Mouse (Mus musculus): ENCODE measurements around the gene Ralgps1. TPM values are rescaled to one million over a fixed set of nuclear protein-coding genes. Genes with fewer than 3 reads are reported as not detected.

Gene Ralgps1
- polyA plus RNA-seq, 1 experiment = 3.7 TPM

DNA sequence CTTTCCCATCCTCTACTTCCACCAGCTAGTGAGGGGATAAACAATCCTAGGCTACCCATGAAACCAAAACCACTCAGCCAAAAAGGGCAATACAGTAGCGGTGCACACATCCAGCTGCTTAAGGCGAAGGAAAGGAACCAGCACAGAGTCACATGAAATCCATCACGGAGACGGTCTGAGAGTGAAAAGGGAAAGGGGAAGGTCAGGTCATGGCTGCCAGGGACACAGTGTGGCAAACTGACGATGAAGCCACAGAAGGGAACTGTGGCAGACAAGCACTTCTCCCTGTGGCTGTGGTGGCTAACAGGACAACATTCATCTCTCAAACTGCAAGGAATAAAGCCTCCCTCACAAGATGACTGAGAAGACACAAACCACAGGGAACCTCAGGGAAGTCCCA lies 76.2 kb downstream of the Ralgps1 start:
- 89% methylated on average over 5 of the region's 5 CpGs for WGBS
- DNase-seq (ENCODE audit: low read depth, low spot score) = no peak

DNA sequence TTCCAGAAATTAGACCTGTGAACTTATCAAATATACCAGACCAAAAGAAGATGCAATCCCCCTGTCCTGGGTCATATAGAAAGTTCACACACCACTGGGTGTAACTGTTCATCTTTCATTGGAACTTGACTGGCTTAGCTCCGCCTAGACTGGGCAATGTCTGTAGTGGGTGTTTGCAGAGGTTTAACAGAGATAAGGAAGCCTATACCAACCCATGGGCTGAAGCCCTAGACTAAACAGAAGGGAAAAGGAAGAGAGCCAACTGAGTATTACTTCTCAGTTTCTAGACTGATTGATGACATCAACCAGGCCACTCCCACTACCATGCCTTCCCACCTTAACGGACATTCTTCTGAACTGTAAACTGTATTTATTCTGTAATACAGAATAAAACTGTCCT lies 79.2 kb downstream of the Ralgps1 start:
- no peak for DNase-seq (ENCODE audit: low read depth, low spot score)
- WGBS = 40% methylated on average over 2 of the region's 2 CpGs

DNA sequence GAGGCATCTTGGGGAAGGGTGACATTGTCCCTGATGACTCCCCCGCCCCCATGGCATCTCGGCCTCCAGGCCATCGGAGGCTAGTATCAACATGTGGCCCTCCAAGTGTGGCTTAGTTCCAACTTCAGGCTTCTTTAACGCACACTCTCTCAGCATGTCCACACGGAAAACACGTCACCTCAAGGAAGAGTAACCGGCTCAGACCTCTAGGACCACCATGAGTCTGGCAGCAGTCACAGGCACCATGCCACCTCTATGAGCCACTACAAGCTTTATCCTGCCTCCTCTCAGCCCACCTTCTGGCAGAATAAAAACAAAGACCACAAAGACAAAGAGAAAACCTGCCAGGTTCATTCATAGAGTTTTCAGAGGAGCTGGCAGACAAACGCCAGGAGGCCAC lies 80.8 kb downstream of the Ralgps1 start:
- no peak for DNase-seq (ENCODE audit: low read depth, low spot score)
- 91% methylated on average over 8 of the region's 8 CpGs for WGBS

DNA sequence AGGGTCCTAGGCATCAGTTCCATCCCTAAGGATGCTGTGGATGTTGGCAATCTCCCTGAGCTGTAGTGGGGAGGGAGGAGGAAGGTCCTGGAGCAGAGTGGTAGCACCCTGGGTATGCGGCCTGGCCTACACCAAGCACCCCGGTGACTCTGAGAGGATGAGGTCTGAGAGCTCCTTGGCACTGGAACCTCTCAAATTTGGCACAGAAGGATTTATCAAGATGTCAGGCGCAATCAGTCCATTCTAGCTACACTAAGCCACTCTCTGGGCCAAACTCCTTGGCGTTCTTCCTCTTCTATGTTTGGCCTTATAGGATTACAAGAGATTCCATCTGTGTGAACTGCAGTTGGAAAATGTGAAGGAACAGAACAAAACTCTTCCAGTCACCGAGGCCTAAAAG lies 82.4 kb downstream of the Ralgps1 start:
- WGBS = 84% methylated on average over 5 of the region's 5 CpGs
- DNase-seq (ENCODE audit: low read depth, low spot score) = no peak

DNA sequence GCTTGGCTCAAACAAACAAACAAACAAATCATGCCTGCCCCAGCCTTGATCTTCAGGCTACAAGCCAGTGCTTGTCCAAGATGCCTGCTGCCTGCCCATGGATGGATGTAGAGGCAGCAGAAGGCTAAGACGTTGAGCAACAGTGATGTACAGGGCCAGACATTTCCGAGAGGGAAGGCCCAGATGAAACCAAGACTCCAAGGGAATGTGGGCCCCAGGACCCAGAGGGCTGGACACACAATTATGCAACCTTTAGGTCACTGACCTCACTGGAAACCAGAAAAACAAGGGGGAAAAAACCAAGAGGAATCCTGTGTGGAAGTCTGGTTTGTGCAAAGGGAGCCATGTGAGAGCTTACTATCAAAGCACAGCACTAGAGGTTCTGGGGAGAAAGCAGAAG lies 87.6 kb downstream of the Ralgps1 start:
- no peak for DNase-seq (ENCODE audit: low read depth, low spot score)
- WGBS = 72% methylated on average over 2 of the region's 2 CpGs

DNA sequence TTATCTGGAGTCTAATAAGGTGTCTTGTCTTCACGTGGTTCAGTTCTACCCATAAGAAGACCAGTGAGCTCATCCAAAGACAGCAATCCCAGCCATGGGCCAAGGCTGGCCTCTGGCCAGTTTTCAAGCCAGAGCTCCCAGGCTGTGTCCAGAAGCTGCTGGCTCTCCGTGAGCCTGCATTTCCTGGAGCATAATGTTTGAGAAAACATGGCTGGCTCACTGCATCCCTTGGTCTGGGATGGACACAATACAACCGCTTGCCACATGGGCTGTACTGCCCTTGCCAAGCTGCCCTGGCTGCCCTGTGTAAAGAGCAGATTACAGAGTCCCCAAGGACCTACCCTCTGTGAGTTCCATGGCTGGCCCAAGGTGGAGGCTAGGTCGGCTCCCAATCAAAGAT lies 88.4 kb downstream of the Ralgps1 start:
- WGBS = 46% methylated on average over 4 of the region's 4 CpGs
- DNase-seq (ENCODE audit: low read depth, low spot score) = no peak

DNA sequence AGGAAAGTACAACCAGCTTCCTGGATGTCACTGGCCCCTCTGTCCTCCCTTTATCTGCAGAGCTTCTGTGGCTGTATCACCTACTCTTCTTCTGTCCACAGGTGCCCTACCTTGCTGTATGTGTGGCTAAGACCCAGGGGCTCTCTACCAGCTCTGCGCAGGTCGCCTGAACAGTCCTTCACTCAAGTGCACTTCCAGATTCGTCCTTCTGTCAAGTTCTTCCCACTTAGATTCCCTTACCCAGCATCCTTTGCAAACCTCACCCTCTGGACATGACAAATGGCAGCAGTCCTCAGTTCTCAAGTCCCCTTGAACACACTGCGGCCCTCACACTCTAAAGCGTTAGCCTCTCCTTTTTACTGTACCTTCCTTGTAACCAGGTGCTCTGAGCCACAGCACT lies 89.5 kb downstream of the Ralgps1 start:
- DNase-seq (ENCODE audit: low read depth, low spot score) = no peak
- 91% methylated on average over 5 of the region's 5 CpGs for whole genome bisulfite sequencing

- no peak for DNase-seq (ENCODE audit: low read depth, low spot score)
- WGBS = 84% methylated on average over 2 of the region's 2 CpGs
These were observed 90.8 kb downstream of the Ralgps1 start for GRCm38 (mm10) chr2:33280525-33280924.

DNA sequence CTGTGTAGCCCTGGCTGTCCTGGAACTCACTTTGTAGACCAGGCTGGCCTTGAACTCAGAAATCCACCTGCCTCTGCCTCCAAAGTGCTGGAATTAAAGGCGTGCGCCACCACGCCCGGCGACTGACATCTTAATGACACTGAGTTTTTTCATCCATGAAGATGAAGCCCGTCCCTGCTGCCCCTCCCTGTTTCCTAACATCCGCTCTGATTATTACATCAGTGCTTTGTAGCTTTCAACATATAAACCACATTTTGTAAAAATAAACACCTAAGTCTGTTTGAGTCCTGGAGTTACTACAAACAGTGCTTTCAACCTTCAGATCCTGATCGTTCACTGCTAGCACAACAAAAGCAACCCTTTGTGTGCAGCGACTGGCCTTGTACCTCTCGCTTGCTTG lies 91.5 kb downstream of the Ralgps1 start:
- 84% methylated on average over 10 of the region's 10 CpGs for WGBS
- no peak for DNase-seq (ENCODE audit: low read depth, low spot score)

DNA sequence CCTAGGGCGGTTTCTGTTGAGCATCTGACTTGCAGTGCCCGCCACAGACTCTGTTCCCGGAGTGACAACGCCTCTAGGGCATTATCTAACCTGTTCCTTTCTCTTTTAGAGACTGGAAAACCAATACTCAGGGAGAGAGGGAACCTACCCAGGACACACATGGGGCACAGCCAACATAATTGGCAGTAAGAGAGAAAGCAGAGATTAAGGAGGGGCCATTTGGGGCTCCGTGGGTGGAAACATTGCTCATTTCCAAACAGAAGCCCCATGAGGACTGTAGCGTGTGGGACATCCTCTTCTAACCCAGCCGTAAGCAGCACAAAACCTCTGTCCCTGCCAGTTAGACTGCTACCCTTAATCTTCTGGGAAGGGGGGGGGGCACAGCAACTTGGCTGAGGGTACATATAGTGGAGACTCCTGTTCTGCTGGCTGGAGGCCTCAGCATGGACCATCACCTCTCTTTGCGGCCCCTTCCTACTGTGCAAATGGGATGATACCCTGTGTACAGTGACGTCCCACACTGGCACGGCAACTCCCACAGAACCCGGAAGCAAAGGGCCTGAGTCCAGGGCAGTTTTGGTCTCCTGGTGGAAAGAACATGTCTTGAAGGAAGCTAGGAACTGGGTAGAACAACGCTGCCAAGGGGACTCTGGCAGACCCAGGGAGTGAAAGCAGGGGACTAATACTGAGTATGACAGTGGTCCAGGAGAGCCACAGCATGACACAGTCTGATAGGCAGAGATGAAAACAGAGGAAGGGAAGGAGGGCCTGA lies 96.4 kb downstream of the Ralgps1 start:
- WGBS = 87% methylated on average over 12 of the region's 12 CpGs
- no peak for DNase-seq (ENCODE audit: low read depth, low spot score)

- DNase-seq (ENCODE audit: low read depth, low spot score) = no peak
- 77% methylated on average over 4 of the region's 4 CpGs for WGBS
These were observed 98.4 kb downstream of the Ralgps1 start for GRCm38 (mm10) chr2:33272665-33273439.

GRCm38 (mm10) chr2:33271511-33271910 lies 99.8 kb downstream of the Ralgps1 start:
- no peak for DNase-seq (ENCODE audit: low read depth, low spot score)
- 90% methylated on average over 1 of the region's 1 CpGs for WGBS

DNA sequence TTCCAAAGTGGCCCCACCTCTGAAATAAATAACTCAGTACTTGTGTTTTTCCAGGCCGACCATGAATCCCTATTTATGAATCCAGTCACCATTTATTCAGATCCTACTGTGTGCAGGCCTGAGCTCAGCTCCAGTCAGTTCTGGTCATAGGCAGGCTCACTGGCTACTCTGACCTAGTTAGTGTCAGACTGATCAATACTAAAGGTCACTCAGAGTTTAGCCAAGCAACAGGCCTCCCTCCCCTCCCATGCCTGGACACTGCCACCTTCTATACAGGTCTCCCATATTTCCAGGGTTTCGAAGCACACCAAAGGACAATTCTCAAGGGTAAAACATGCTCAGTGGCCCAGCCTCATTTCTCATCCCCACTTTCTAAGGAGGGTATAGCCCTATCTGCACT lies 100.7 kb downstream of the Ralgps1 start:
- no peak for DNase-seq (ENCODE audit: low read depth, low spot score)
- WGBS = 84% methylated on average over 2 of the region's 2 CpGs

- no peak for DNase-seq (ENCODE audit: low read depth, low spot score)
- 90% methylated on average over 2 of the region's 2 CpGs for WGBS
These were observed 102.2 kb downstream of the Ralgps1 start for GRCm38 (mm10) chr2:33269132-33269493.

GRCm38 (mm10) chr2:33268384-33269131 lies 102.7 kb downstream of the Ralgps1 start:
- 78% methylated on average over 6 of the region's 6 CpGs for WGBS
- DNase-seq (ENCODE audit: low read depth, low spot score) = no peak

DNA sequence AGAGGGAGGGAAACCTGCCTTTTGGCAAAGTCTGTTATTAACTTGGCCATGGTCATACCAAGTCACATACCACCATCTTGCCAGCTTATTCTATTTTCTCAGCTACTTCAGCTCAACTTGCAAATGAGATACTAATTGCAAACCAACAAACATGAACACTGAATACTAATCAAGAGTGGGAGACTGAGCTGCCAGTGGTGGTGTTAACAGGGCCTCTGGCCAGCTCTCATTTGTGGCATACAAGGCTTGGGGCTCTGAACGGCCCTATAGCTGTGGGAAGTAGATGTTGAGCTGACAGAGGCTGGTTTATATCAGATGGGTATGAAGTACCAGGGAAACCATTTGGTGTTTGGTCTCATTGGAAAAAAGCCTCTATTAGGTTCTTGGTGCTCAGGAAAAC lies 104.2 kb downstream of the Ralgps1 start:
- 84% methylated on average over 1 of the region's 1 CpGs for WGBS

DNA sequence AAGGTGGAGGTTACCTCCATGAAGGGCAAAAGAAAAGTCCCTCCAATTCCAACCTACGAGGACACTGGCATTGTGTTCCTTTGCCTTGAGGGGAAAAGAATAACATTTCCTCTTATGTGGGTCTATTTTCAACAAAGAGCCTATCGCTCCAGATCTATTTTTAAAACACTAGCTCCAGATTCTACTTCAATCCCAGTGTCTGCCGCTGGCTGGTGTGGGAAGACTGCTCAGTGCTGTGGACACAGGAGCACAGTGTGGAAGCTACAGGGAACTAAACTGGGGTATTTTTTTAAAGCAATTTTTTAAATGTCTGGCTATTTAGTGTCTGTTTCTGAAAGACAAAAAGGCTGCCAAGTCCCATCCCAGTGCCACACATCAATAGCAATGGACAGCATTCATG lies 105.5 kb downstream of the Ralgps1 start:
- 73% methylated on average over 3 of the region's 3 CpGs for WGBS
- no peak for DNase-seq (ENCODE audit: low read depth, low spot score)

More for the DNA sequence above, 104.2 kb downstream of the Ralgps1 start:
- no peak for DNase-seq (ENCODE audit: low read depth, low spot score)

DNA sequence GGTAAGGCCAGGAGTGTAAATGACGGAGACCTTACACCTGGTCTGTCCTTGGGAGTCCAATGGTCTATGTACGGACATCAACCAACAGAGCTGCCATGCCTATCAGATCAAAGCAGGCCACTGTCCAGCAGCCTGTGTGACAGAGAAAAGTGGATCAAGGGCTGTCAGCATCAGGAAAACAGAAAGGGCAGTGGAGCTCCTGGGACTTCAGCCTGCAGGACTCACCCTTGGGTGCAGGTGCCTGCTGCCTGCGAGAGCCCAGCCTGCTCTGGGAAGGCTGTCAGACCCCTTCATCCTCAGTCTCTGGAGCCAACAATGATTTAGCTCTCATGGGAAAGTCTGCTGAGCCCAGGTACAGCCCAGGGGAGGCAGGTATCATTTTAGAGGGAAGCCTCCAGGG lies 109.8 kb downstream of the Ralgps1 start:
- no peak for DNase-seq (ENCODE audit: low read depth, low spot score)
- WGBS = 95% methylated on average over 3 of the region's 3 CpGs

DNA sequence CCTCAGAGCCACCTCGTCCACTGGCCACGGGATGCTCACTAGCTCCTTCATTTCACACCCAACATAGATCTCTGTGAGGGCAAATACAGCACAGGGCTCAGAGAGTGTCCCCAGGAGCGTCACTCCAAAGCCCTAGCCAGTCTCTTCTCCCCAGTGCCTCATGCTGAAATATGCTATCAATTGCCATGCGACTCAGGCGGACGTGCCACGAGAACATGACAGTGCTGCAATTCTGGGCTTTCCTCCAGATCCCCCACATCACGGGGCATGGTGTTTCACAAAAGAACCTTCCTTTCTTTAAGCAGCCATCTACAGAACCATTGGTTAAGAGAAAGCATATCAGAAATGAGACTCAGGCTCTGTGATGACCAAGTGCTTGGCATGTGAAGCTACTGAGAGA lies 110.5 kb downstream of the Ralgps1 start:
- DNase-seq (ENCODE audit: low read depth, low spot score) = no peak
- WGBS = 91% methylated on average over 8 of the region's 8 CpGs

GRCm38 (mm10) chr2:33256769-33257537 lies 114.3 kb downstream of the Ralgps1 start:
- peak; percentile 25 for DNase-seq (ENCODE audit: low read depth, low spot score)

More at GRCm38 (mm10) chr2:33256769-33257537, 114.3 kb downstream of the Ralgps1 start:
- WGBS = 56% methylated on average over 3 of the region's 3 CpGs
